ENCODE assay signal across 8 mouse cellular contexts in the genomic region with DNA sequence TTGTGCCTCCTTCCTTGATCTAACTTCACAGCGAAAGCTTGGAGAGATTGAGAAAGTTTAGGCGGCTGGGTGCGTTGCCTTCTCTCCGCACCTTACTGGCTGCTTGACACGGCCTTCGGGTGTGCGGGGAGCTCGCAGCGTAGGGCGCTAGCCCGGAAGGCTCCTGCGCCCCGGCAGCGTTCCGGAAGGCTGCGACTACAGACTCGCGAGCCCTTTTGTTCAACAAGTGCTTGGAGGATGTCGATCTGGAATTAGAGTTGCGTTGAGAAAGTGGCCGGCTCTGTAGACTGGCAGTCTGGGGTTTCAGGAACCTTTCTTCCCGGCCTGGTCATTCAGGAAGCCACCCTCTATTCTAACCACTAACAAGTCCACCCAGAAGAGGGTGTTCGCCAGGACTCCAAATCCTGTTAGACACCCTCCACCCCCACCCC. TPM values are rescaled to one million over a fixed set of nuclear protein-coding genes. Genes with fewer than 3 reads are reported as not detected.
DNase-seq lines count a peak whose midpoint lies in the region; ATAC-seq and TF ChIP-seq lines count a peak whose summit lies in the region.

No protein-coding gene starts in this region.

- H3K27ac ChIP-seq in forebrain, embryonic 13.5 days = no peak overlapping the region
- no peak overlapping the region for H3K27ac ChIP-seq in hindbrain, postnatal 0 days
- H3K27ac ChIP-seq in liver, embryonic 16.5 days (ENCODE audit: low read length) = no peak overlapping the region
- no peak overlapping the region; the same call in 1 of the 2 replicates for H3K27ac ChIP-seq in neural tube, embryonic 14.5 days (ENCODE audit: low read depth, low read length)

- TF ChIP-seq CTCF in hindbrain, postnatal 0 days (IDR thresholded peaks at IDR 0.05; ENCODE audit: low read depth) = no peak

- under 1% methylated on average over 23 of the region's 23 CpGs for WGBS in forebrain, embryonic 13.5 days
- 0% methylated on average over 23 of the region's 23 CpGs for WGBS in hindbrain, postnatal 0 days
- WGBS in liver, embryonic 16.5 days (ENCODE audit: insufficient replicate concordance) = under 1% methylated on average over 23 of the region's 23 CpGs
- under 1% methylated on average over 23 of the region's 23 CpGs for WGBS in neural tube, embryonic 14.5 days

- ATAC-seq in activated CD4-positive, CD25-positive, alpha-beta regulatory T cell, adult 4 months = peak; percentile 17
- no peak for ATAC-seq in forebrain, embryonic 13.5 days
- ATAC-seq in hindbrain, postnatal 0 days = no peak
- ATAC-seq in liver, embryonic 16.5 days (ENCODE audit: low read depth) = no peak
- ATAC-seq in neural tube, embryonic 14.5 days (ENCODE audit: low read depth) = no peak

- H3K4me3 ChIP-seq in forebrain, embryonic 13.5 days = peak overlapping the region; percentile 76
- peak overlapping the region; percentile 73 for H3K4me3 ChIP-seq in hindbrain, postnatal 0 days (ENCODE audit: low read length)
- peak overlapping the region; percentile 73 for H3K4me3 ChIP-seq in liver, embryonic 16.5 days (ENCODE audit: low read depth, low read length)
- peak overlapping the region; percentile 75 for H3K4me3 ChIP-seq in neural tube, embryonic 14.5 days (ENCODE audit: low read depth, low read length)

- H3K9ac ChIP-seq in forebrain, embryonic 13.5 days = peak overlapping the region; percentile 84
- H3K9ac ChIP-seq in hindbrain, postnatal 0 days (replicated peaks; ENCODE audit: low read length) = peak overlapping the region; percentile 69
- H3K9ac ChIP-seq in liver, embryonic 16.5 days (ENCODE audit: low read depth, low read length) = peak overlapping the region; percentile 72
- peak overlapping the region; percentile 68 for H3K9ac ChIP-seq in neural tube, embryonic 14.5 days (replicated peaks; ENCODE audit: low read depth, low read length)

- peak; percentile 93 for DNase-seq in heart, adult 11 months
- DNase-seq in heart, adult 8-10 months (ENCODE audit: low spot score) = no peak
- peak; percentile 28 for DNase-seq in hindbrain, postnatal 0 days (ENCODE audit: low spot score)
- DNase-seq in left cerebral cortex, postnatal 10 days (ENCODE audit: extremely low spot score in 1 of 2, low spot score in 2 of 2) = no peak

- intact Hi-C loops in left cerebral cortex, postnatal 10 days (cut with DNase I) = no loop called here

- peaks cover 41% of the 10 kb centered on the region for H3K4me1 ChIP-seq in forebrain, embryonic 13.5 days
- H3K4me1 ChIP-seq in hindbrain, postnatal 0 days (ENCODE audit: insufficient read depth, low read length) = peaks cover 16% of the 10 kb centered on the region
- H3K4me1 ChIP-seq in liver, embryonic 16.5 days (ENCODE audit: control insufficient read depth, low read depth, low read length) = peaks cover 21% of the 10 kb centered on the region
- H3K4me1 ChIP-seq in neural tube, embryonic 14.5 days (ENCODE audit: control insufficient read depth, insufficient read depth, low read length) = peaks cover 16% of the 10 kb centered on the region

- H3K9me3 ChIP-seq in forebrain, embryonic 13.5 days (replicated peaks) = no peaks in the 10 kb centered on the region
- no peaks in the 10 kb centered on the region for H3K9me3 ChIP-seq in hindbrain, postnatal 0 days (ENCODE audit: low read length)
- no peaks in the 10 kb centered on the region for H3K9me3 ChIP-seq in liver, embryonic 16.5 days (replicated peaks; ENCODE audit: control insufficient read depth, low read length)
- H3K9me3 ChIP-seq in neural tube, embryonic 14.5 days (ENCODE audit: control insufficient read depth, low read length) = no peaks in the 10 kb centered on the region

- peak overlapping the region; percentile 93 for H3K4me2 ChIP-seq in forebrain, embryonic 13.5 days
- peak overlapping the region; percentile 96 for H3K4me2 ChIP-seq in hindbrain, postnatal 0 days (ENCODE audit: low read depth, low read length)
- H3K4me2 ChIP-seq in liver, embryonic 16.5 days (ENCODE audit: low read depth, low read length) = peak overlapping the region; percentile 90
- peak overlapping the region; percentile 97 for H3K4me2 ChIP-seq in neural tube, embryonic 14.5 days (ENCODE audit: low read depth, low read length)

- H3K36me3 ChIP-seq in forebrain, embryonic 13.5 days (ENCODE audit: poor library complexity, severe bottlenecking) = no peaks in the 10 kb centered on the region
- no peaks in the 10 kb centered on the region for H3K36me3 ChIP-seq in hindbrain, postnatal 0 days (ENCODE audit: insufficient read depth, low read length)
- H3K36me3 ChIP-seq in liver, embryonic 16.5 days (ENCODE audit: control insufficient read depth, insufficient read depth) = no peaks in the 10 kb centered on the region
- no peaks in the 10 kb centered on the region for H3K36me3 ChIP-seq in neural tube, embryonic 14.5 days (ENCODE audit: control insufficient read depth, insufficient read depth, low read length)

- no peaks in the 10 kb centered on the region for H3K27me3 ChIP-seq in forebrain, embryonic 13.5 days
- no peaks in the 10 kb centered on the region for H3K27me3 ChIP-seq in hindbrain, postnatal 0 days (ENCODE audit: insufficient read depth, low read length)
- peaks cover 19% of the 10 kb centered on the region for H3K27me3 ChIP-seq in liver, embryonic 16.5 days (ENCODE audit: control insufficient read depth, insufficient read depth, low read depth, low read length)
- H3K27me3 ChIP-seq in neural tube, embryonic 14.5 days (ENCODE audit: control insufficient read depth, insufficient read depth, low read length) = no peaks in the 10 kb centered on the region

RNA-seq across cellular contexts. Expression of gene Hpcal1, which starts 1.2 kb away (rescaled TPM):
- total RNA-seq in heart, adult 8-10 months (2022) = 10 to 100 TPM; 13.4 to 17.4 (median 14.6) TPM
- 10 to 100 TPM; 59.7 to 63.6 TPM for polyA plus RNA-seq in activated CD4-positive, CD25-positive, alpha-beta regulatory T cell, adult 4 months (2017; shearing (Covaris generic))
- 31.4 and 37.0 TPM in 2 replicates for polyA plus RNA-seq in forebrain, embryonic 13.5 days (2015; fragmentation: Nextera tagmentation; extraction: Ambion mirVana)
- total RNA-seq in hindbrain, postnatal 0 days (2014; rRNA removed) = 93.9 and 95.2 TPM in 2 replicates
- polyA plus RNA-seq in hindbrain, postnatal 0 days (2015; fragmentation: Nextera tagmentation; extraction: Ambion mirVana) = 171 and 180 TPM in 2 replicates
- 22.2 and 23.6 TPM in 2 replicates for polyA plus RNA-seq in liver, embryonic 16.5 days (2015; fragmentation: Nextera tagmentation; extraction: Ambion mirVana)
- 115 and 135 TPM in 2 replicates for polyA plus RNA-seq in neural tube, embryonic 14.5 days (2014; fragmentation: Nextera tagmentation; extraction: Ambion mirVana)
- total RNA-seq in left cerebral cortex, postnatal 10 days (2021) = 10 to 100 TPM; 54.8 to 66.9 TPM

Comparison
In these comparisons a context has a peak if more than half of its experiments do, and no peak if none do; other contexts are left out.
1. DNase-seq: peak in heart, adult 11 months (single experiment) and hindbrain, postnatal 0 days (single experiment); none in heart, adult 8-10 months (single experiment) and left cerebral cortex, postnatal 10 days (0 of 2).
2. Peak in every context shown above with its lines, with median percentiles within 50 percentile points of each other: H3K4me2 ChIP-seq, H3K4me3 ChIP-seq and H3K9ac ChIP-seq.